Mouse (Mus musculus): Measurements from ENCODE around the gene Psmd12.

The Psmd12 gene

GRCm38 (mm10) chr11:107510362-107511269 lies 31.3 kb downstream of the Psmd12 start:
- DNase-seq (ENCODE audit: low spot score in 2 of 2) = no peak

DNA sequence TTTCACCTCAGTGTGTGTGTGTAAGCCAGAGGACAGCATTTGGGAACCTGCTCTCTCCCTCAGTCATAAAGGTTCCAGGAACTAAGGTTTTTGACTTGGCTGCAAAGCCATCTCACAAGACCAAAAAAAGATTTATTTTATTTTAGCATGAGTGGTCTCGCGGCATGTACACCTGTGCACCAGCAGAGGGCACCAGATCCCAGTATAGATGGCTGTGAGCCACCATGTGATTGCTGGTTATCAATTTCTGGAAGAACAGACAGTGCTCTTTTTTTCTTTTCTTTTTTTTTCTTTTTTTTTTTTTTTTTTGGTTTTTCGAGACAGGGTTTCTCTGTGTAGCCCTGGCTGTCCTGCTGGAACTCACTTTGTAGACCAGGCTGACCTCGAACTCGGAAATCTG lies 32.7 kb downstream of the Psmd12 start:
- peak; percentile 29 to 62 for DNase-seq (ENCODE audit: low spot score in 2 of 2)

DNA sequence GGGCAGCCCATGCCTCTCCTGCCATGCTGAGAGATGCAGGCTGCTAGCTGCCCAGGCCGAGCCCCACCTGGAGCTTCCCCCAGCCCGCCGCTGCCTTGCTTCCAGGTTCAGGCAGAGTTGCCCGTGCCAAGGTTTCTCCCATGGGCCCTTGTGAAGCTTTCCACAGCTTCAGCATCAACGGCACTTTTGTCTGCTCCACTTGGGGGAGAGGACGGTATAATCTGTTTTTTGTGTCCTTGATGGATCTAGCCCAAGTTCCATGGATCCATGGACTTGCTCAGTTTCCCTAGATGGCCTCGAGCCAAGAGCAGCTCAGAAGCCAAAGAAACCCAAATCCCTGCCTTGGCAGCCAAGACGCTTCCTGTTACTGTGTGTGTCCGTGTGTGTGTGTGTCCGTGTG lies 33.8 kb downstream of the Psmd12 start:
- no peak for DNase-seq (ENCODE audit: low spot score in 2 of 2)

GRCm38 (mm10) chr11:107516387-107516786 lies 37.1 kb downstream of the Psmd12 start:
- no peak for DNase-seq (ENCODE audit: low spot score in 2 of 2)

DNA sequence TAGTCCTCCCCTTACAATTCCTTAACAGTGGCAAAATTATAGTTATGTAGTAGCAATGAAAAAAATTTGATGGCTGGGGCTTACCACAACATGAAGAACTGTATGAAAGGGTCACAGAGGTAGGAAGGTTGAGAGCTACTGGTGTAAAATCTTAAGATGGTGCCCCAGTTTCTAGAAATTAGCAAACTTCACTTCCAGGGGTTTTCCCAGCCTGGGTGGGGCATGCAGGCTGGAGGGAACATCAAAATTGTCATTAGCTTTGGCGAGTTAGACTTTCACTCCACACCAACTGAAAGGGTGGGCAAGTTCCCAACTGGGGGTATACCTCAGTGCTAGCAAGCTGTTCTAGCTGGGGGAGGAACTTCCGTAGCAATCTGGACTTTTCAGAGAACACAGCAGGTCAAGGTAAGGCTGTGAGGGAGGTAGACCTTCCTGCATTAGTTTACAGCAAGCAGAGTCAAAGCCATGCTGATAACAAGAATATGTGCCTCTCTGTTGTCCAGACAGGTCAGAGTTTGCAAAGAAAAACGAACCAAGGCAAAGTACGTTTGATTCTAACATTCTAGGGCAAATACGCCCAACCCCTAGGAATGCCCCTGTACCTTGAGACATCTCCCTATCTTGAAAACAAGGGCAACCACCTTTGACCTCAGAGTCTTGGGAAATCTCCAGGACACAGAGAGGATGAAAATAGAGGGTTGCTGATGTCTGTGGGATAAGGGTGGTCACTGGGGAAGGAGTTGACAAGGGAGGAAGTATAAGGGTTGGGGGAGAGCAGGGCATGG lies 39.6 kb downstream of the Psmd12 start:
- no peak for DNase-seq (ENCODE audit: low spot score in 2 of 2)

DNA sequence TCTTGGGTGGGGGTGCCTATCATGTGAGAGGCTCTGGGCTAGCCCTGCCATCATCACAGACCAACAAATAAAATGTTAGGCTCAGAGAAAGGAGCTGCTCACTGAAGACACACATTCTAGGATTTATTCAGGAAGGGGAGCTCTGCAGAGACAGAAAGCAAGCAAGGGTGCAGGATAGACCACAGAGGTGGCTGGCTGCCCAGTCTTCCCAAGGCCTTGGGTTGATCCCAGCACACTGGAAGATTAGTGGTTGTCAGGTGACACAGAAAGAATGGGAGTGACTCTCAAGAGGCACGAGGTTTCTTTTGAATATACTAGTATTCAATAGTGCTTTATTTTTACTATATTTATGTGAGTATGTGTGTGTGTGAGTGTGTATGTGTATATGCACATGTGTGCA lies 41.9 kb downstream of the Psmd12 start:
- DNase-seq (ENCODE audit: low spot score in 2 of 2) = no peak

- DNase-seq (ENCODE audit: low spot score in 2 of 2) = no peak
Measured at GRCm38 (mm10) chr11:107524966-107525365, 45.7 kb downstream of the Psmd12 start.

- DNase-seq (ENCODE audit: low spot score in 2 of 2) = no peak
Measured at GRCm38 (mm10) chr11:107527632-107528031, 48.3 kb downstream of the Psmd12 start.

DNA sequence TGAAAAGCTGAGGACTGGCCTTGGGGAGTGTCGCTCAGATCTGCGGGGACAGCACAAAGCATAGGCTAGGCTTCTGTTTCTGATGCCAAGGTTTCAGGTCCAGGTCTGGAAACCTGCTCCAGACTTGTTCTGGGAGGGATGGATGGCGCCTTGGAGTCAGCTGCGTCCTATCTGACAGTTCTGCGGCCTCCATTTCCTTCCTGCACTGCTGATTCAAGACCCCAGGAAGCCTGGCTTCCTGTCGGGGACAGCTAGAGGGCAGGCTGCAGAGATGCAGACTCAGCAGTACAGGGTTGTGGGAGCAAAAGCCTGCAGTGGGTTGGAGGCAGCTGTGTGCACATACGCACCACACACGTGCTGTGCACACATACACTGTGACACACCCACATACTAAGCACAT lies 50.0 kb downstream of the Psmd12 start:
- DNase-seq (ENCODE audit: low spot score in 2 of 2) = no peak

- DNase-seq (ENCODE audit: low spot score in 2 of 2) = no peak
Measured at GRCm38 (mm10) chr11:107531445-107531844, 52.2 kb downstream of the Psmd12 start.

- DNase-seq (ENCODE audit: low spot score in 2 of 2) = no peak
Measured at GRCm38 (mm10) chr11:107532271-107532670, 53.0 kb downstream of the Psmd12 start.

DNA sequence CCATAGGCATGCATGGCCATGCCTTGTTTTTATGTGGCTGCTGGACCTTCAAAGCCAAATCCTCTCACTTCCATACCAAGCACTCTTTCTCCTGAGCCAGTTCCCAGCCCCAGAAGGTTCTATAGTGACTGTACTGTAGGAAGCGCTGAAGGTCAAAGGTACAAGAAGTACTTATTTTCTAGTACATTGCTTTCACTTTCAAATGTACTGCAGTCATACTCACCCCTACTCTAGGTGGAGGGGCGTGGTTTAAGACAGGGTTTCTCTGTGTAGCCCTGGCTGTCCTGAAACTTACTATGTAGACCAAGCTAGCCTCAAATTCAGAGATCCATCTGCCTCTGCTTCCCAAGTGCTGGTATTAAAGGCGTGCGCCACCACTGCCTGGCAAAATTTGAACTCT lies 59.7 kb downstream of the Psmd12 start:
- DNase-seq (ENCODE audit: low spot score in 2 of 2) = no peak

- no peak for DNase-seq (ENCODE audit: low spot score in 2 of 2)
Measured at GRCm38 (mm10) chr11:107540339-107540738, 61.1 kb downstream of the Psmd12 start.

- no peak for DNase-seq (ENCODE audit: low spot score in 2 of 2)
Measured at GRCm38 (mm10) chr11:107545747-107546476, 66.6 kb downstream of the Psmd12 start.

DNA sequence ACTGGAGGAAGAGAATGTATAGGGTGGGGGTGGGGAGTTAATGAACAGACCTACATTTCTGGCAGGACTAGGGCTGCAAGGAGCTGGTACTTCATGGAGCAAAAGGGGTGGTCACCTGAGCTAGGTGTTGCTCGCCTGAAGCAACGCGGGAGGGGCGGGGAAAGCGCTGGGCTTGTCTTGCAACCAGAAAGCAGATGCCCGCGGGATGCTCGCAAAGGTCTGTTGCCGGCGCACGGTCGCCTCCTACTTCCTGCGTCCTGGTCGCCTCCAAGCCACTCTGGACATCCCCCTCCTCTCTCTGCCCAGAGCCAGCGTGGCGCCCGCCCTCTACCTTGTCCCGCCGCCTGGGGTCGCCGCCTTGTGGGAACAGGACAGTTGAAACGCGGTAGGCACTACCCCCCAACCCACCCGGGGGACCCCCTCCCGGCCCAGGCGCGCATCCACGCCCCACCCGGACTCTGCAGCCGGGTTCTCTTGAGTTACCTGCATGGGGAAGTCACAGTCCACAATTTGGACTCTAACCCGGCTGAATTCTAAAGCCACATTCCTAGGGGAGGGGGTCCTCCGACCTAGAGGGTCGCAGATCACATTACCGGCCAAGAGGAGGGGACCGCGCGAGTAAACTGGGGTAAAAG lies 67.5 kb downstream of the Psmd12 start:
- DNase-seq (ENCODE audit: low spot score in 2 of 2) = no peak

DNA sequence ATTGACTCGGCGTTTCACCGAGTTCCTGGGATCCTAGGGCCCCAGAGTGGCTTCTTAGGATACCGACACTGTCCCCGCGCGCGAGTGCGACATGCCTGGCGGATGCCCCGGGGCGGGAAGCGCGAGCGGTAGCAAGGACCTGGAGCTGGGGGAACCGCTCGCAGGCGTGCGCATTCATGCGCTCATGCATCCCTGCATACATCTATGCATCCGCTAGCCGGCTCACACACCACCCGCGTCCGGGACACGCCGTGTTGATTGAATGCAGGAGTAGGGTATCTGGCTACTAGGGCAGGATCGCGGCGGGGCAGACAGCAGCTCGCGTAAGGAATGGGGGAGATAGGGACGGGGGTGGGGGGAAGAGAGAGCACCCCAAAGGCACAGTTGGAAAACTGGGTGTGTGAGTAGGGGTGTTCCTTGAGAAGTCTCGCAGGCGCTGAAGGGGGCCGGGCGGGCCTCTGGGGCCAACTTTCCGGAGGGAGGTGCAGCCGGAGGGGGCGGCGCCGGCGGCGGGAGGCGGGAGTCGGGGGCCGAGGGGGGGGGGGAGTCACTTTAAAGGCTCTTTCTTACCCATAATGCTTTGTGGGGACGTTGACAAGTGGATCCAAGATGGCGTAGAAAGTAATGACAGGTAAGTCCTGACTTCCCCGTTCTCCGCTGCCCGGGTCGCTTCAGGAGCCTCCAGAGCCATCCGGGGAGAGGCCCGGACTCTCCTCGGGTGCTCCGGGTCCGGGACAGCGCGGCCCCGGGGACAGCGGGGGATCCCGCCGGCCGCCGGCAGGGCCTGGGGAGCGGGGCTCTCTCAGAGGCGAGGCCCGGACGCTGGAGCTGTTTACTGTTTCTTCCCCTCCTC lies 68.3 kb downstream of the Psmd12 start, which contains the start of gene Helz:
Gene Helz, plus strand, starts transcription at position 580 of the 853 bp plus-strand sequence.
- DNase-seq (ENCODE audit: low spot score in 2 of 2) = peak; percentile 19 to 43

DNA sequence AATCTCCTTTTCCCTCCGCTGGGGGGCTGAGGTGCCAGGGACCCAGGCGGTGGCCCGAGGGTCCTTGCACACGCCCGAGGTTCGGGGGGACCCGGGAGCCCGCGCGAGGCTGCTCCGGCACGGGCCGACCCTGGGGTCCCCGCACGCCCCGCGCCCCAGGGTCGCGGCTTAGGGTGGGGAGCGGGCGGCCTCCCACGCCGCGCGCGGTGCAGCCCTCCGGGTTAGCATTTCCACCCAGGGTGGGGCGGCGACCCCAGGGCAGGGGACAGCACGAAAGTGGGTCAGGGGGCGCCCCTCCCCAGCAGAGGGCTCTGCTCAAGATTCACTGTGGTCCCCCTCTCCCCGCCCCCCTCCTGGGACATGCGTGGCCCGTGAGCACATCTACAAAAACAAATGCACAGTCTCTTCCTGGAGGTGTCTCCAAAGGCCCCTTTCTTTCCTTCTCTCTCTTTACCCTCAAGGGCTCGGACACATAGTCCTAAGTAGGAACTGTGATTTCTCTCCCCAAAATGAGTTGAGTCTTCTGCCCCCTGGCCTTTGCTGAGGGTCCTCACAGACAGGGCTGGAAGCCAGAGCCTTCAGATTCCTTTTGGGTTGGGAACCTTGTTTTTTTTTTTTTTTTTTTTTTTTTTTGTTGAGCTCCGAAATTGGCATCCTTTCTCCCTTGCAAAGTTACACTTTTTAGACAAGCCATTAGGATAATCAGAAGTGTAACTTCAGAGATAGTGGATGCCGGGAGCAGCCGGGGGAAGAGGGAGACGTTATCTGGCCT lies 69.1 kb downstream of the Psmd12 start:
- no peak for DNase-seq (ENCODE audit: low spot score in 2 of 2)
